Mouse (Mus musculus) liver, embryonic 11.5 days (tissue): ENCODE measurements at regions not wholly inside any gene's neighbourhood (a gene's known extent, or its start where the extent isn't known, plus 50 kb on each side); places are given as distances from the start of the nearest gene placed in this dataset.

ENCODE experiments used
- ATAC-seq: fragments of 200-750 bp; cut with Nextera tagmentation; replicated peaks from 2 replicates; pipeline ENCODE4 v1.8.0; 2017; ENCODE audit warnings: moderate number of reproducible peaks, mild to moderate bottlenecking, moderate TSS enrichment, moderate library complexity; ENCODE audit not compliant: low FRiP score
- DNase-seq: peaks from one replicate; pipeline ENCODE4 v3.0.0-alpha.2; 2017; ENCODE audit warnings: low spot score
- H3K27ac ChIP-seq: fragments of 300-500 bp; sonication (generic); 2 replicates; pipeline ENCODE4 v1.5.1; 2014; ENCODE audit warnings: mild to moderate bottlenecking, low read depth, low read length, control low read depth
- H3K27me3 ChIP-seq: fragments of 300-500 bp; sonication (generic); replicated peaks from 2 replicates; pipeline ENCODE4 v1.6.1; 2014; ENCODE audit warnings: low read length, mixed read lengths; ENCODE audit not compliant: control insufficient read depth, insufficient read depth
- H3K36me3 ChIP-seq: fragments of 300-500 bp; sonication (generic); 2 replicates; pipeline ENCODE4 v1.6.1; 2014; ENCODE audit warnings: mild to moderate bottlenecking, low read length, moderate library complexity, mixed read lengths; ENCODE audit not compliant: control insufficient read depth, insufficient read depth
- H3K4me1 ChIP-seq: fragments of 300-500 bp; sonication (generic); replicated peaks from 2 replicates; pipeline ENCODE4 v1.6.1; 2014; ENCODE audit warnings: low read length, mixed read lengths; ENCODE audit not compliant: control insufficient read depth, insufficient read depth
- H3K4me2 ChIP-seq: fragments of 300-500 bp; sonication (generic); 2 replicates; pipeline ENCODE4 v1.6.1; 2014; ENCODE audit warnings: mild to moderate bottlenecking, control low read depth, moderate library complexity
- H3K4me3 ChIP-seq: fragments of 300-500 bp; sonication (generic); 2 replicates; pipeline ENCODE4 v1.5.1; 2014; ENCODE audit warnings: low read depth, low read length, control low read depth
- H3K9ac ChIP-seq: fragments of 300-500 bp; sonication (generic); 2 replicates; pipeline ENCODE4 v1.6.1; 2014; ENCODE audit warnings: low read depth, low read length, control low read depth
- H3K9me3 ChIP-seq: fragments of 300-500 bp; sonication (generic); 2 replicates; pipeline ENCODE4 v1.6.1; 2016; ENCODE audit warnings: low read length, inconsistent platforms, mixed read lengths; ENCODE audit not compliant: control insufficient read depth
- WGBS: fragments of 180-500 bp; shearing (Covaris S2); extraction: QIAGEN DNeasy Blood & Tissue Kit; methylation state at CpG from one replicate; pipeline ENCODE4 v1.1.7; 2014; 5-methylcytosine and 5-hydroxymethylcytosine counted together

DNA sequence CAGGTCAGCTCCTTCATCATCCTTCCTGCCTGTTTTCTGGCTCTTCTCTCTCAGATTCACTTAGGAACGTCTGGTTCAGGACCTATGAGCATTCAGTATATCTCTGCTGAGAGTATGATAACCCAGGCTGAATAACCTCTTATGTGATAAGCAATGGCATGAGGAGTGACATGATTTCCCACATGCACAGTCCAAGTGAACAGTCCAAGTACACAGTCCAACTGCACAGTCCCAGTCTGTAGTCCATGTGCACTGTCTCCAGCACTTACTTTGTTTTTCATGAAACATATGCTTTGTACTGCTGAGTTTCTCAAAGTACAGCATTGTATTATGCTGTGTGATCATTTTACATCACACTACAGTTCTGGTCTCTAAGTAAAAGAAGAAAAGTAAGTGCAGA is 510.8 kb downstream of the Lrriq3 start:
- no peak overlapping the region for H3K9ac ChIP-seq
- DNase-seq = no peak
- no peaks in the 10 kb centered on the region for H3K36me3 ChIP-seq

More for the DNA sequence above, 510.8 kb downstream of the Lrriq3 start:
- no peak overlapping the region for H3K4me3 ChIP-seq
- H3K27ac ChIP-seq = no peak overlapping the region
- WGBS = 55% methylated on average over 1 of the region's 1 CpGs
- no peak for ATAC-seq
- no peaks in the 10 kb centered on the region for H3K4me1 ChIP-seq
- no peaks in the 10 kb centered on the region for H3K27me3 ChIP-seq
- H3K9me3 ChIP-seq = no peaks in the 10 kb centered on the region
- no peak overlapping the region for H3K4me2 ChIP-seq
